22 mouse cellular contexts compared by ENCODE assay signal in the genomic region with DNA sequence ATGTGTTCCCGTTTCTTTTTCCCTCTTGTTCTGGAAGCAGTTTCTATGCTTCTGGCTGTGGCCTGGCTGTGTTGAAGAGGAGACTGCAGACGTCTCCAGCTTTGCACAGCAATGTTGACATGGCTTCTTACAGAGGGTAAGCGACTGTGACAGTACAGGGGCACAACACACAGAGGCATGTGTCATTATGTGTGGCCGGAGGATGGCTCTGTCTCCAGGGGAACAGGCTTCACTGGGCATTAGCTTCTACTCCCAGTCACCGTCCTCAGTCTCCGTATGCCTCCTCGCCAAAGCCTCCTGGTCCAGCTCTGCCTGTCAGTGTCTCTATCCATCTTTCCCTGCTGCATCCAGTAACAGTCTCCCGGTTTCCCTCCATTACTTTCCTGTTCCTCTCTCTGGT. TPM values are rescaled to one million over a fixed set of nuclear protein-coding genes. Genes with fewer than 3 reads are reported as not detected.
DNase-seq lines count a peak whose midpoint lies in the region; ATAC-seq lines count a peak whose summit lies in the region.
"Had no signal": no experiment of that assay in that cellular context is flagged by ENCODE, and none has a peak within 500 bp of the region (broad histone marks: within the 10 kb centered on the region; RNA-seq: fewer than 3 reads in every experiment).

No protein-coding gene starts in this region.

- WGBS in forebrain, embryonic 11.5 days: 63% methylated on average over 8 of the region's 8 CpGs
- WGBS in forebrain, embryonic 16.5 days: 63% methylated on average over 8 of the region's 8 CpGs
- WGBS in kidney, embryonic 15.5 days: 53% methylated on average over 8 of the region's 8 CpGs
- WGBS in liver, embryonic 13.5 days (ENCODE audit: insufficient replicate concordance): 66% methylated on average over 8 of the region's 8 CpGs
- WGBS in liver, embryonic 11.5 days: 62% methylated on average over 8 of the region's 8 CpGs
- 33% methylated on average over 8 of the region's 8 CpGs for WGBS in midbrain, embryonic 14.5 days

- no peak overlapping the region for H3K4me3 ChIP-seq in forebrain, embryonic 11.5 days (ENCODE audit: low read depth, low read length)
- H3K4me3 ChIP-seq in forebrain, embryonic 16.5 days (replicated peaks; ENCODE audit: low read length): no peak overlapping the region
- no peak overlapping the region for H3K4me3 ChIP-seq in kidney, embryonic 15.5 days (replicated peaks)
- no peak overlapping the region for H3K4me3 ChIP-seq in liver, embryonic 13.5 days (replicated peaks)
- no peak overlapping the region for H3K4me3 ChIP-seq in liver, embryonic 11.5 days (ENCODE audit: low read depth, low read length)
- no peak overlapping the region for H3K4me3 ChIP-seq in midbrain, embryonic 14.5 days (replicated peaks; ENCODE audit: low read depth, low read length)
- H3K4me3 ChIP-seq: forebrain, embryonic 12.5 days; heart, embryonic 13.5 days; hindbrain, embryonic 15.5 days had no signal

- H3K36me3 ChIP-seq in forebrain, embryonic 11.5 days (ENCODE audit: control insufficient read depth, insufficient read depth, low read length): no peaks in the 10 kb centered on the region; the same call in 1 of the 2 replicates
- no peaks in the 10 kb centered on the region for H3K36me3 ChIP-seq in forebrain, embryonic 16.5 days (ENCODE audit: control insufficient read depth, insufficient read depth)
- H3K36me3 ChIP-seq in kidney, embryonic 15.5 days: peaks cover 13% of the 10 kb centered on the region
- H3K36me3 ChIP-seq in liver, embryonic 13.5 days: peaks cover 12% of the 10 kb centered on the region
- H3K36me3 ChIP-seq in liver, embryonic 11.5 days (ENCODE audit: control insufficient read depth, insufficient read depth, low read length): peaks cover 4% of the 10 kb centered on the region; the same call in 1 of the 2 replicates
- peaks cover 7% of the 10 kb centered on the region for H3K36me3 ChIP-seq in midbrain, embryonic 14.5 days (ENCODE audit: control insufficient read depth, insufficient read depth, low read length)

- H3K4me2 ChIP-seq in forebrain, embryonic 11.5 days (ENCODE audit: low read depth, low read length, severe bottlenecking): no peak overlapping the region
- no peak overlapping the region for H3K4me2 ChIP-seq in forebrain, embryonic 16.5 days (ENCODE audit: low read length)
- H3K4me2 ChIP-seq in kidney, embryonic 15.5 days: no peak overlapping the region
- H3K4me2 ChIP-seq in liver, embryonic 13.5 days: no peak overlapping the region
- no peak overlapping the region for H3K4me2 ChIP-seq in liver, embryonic 11.5 days
- no peak overlapping the region for H3K4me2 ChIP-seq in midbrain, embryonic 14.5 days (ENCODE audit: low read length)
- H3K4me2 ChIP-seq: forebrain, embryonic 12.5 days; heart, embryonic 13.5 days; hindbrain, embryonic 15.5 days had no signal

- no peaks in the 10 kb centered on the region for H3K27me3 ChIP-seq in forebrain, embryonic 11.5 days (ENCODE audit: control insufficient read depth, insufficient read depth, low read length)
- no peaks in the 10 kb centered on the region for H3K27me3 ChIP-seq in forebrain, embryonic 16.5 days (replicated peaks; ENCODE audit: control insufficient read depth, insufficient read depth, low read length)
- H3K27me3 ChIP-seq in kidney, embryonic 15.5 days: no peaks in the 10 kb centered on the region
- no peaks in the 10 kb centered on the region for H3K27me3 ChIP-seq in liver, embryonic 13.5 days
- no peaks in the 10 kb centered on the region for H3K27me3 ChIP-seq in liver, embryonic 11.5 days (replicated peaks; ENCODE audit: control insufficient read depth, insufficient read depth, low read length)
- no peaks in the 10 kb centered on the region for H3K27me3 ChIP-seq in midbrain, embryonic 14.5 days (ENCODE audit: control insufficient read depth, insufficient read depth, low read length)
- H3K27me3 ChIP-seq: forebrain, embryonic 12.5 days; heart, embryonic 13.5 days; hindbrain, embryonic 15.5 days had no signal

- H3K9ac ChIP-seq in forebrain, embryonic 11.5 days (ENCODE audit: low read length): no peak overlapping the region
- H3K9ac ChIP-seq in forebrain, embryonic 16.5 days (replicated peaks; ENCODE audit: low read depth, low read length): no peak overlapping the region
- H3K9ac ChIP-seq in kidney, embryonic 15.5 days: no peak overlapping the region
- no peak overlapping the region for H3K9ac ChIP-seq in liver, embryonic 13.5 days
- no peak overlapping the region for H3K9ac ChIP-seq in liver, embryonic 11.5 days (ENCODE audit: low read depth, low read length)
- H3K9ac ChIP-seq in midbrain, embryonic 14.5 days (replicated peaks; ENCODE audit: low read length): no peak overlapping the region
- H3K9ac ChIP-seq: forebrain, embryonic 12.5 days; heart, embryonic 13.5 days; hindbrain, embryonic 15.5 days had no signal

- no peak overlapping the region for H3K27ac ChIP-seq in forebrain, embryonic 11.5 days (ENCODE audit: low read depth, low read length)
- no peak overlapping the region for H3K27ac ChIP-seq in forebrain, embryonic 16.5 days (ENCODE audit: low read length)
- peak overlapping the region; percentile 24; the same call in 1 of the 2 replicates for H3K27ac ChIP-seq in kidney, embryonic 15.5 days
- H3K27ac ChIP-seq in liver, embryonic 13.5 days: peak overlapping the region; percentile 16; the same call in 1 of the 2 replicates
- no peak overlapping the region for H3K27ac ChIP-seq in liver, embryonic 11.5 days (ENCODE audit: low read depth, low read length)
- no peak overlapping the region for H3K27ac ChIP-seq in midbrain, embryonic 14.5 days (replicated peaks; ENCODE audit: low read depth, low read length)
- H3K27ac ChIP-seq: forebrain, embryonic 12.5 days; heart, embryonic 13.5 days; hindbrain, embryonic 15.5 days had no signal

- peaks cover 2% of the 10 kb centered on the region; the same call in 1 of the 2 replicates for H3K4me1 ChIP-seq in forebrain, embryonic 11.5 days (replicated peaks; ENCODE audit: control insufficient read depth, insufficient read depth, low read length)
- H3K4me1 ChIP-seq in forebrain, embryonic 16.5 days (replicated peaks; ENCODE audit: control insufficient read depth, insufficient read depth, low read length): peaks cover 12% of the 10 kb centered on the region
- peaks cover 22% of the 10 kb centered on the region for H3K4me1 ChIP-seq in kidney, embryonic 15.5 days
- peaks cover 34% of the 10 kb centered on the region for H3K4me1 ChIP-seq in liver, embryonic 13.5 days (replicated peaks)
- peaks cover 12% of the 10 kb centered on the region for H3K4me1 ChIP-seq in liver, embryonic 11.5 days (replicated peaks; ENCODE audit: control insufficient read depth, insufficient read depth, low read length)
- H3K4me1 ChIP-seq in midbrain, embryonic 14.5 days (ENCODE audit: control insufficient read depth, insufficient read depth, low read length): peaks cover 14% of the 10 kb centered on the region; the same call in 1 of the 2 replicates

- H3K9me3 ChIP-seq in forebrain, embryonic 11.5 days (ENCODE audit: control insufficient read depth, low read length): no peaks in the 10 kb centered on the region
- no peaks in the 10 kb centered on the region for H3K9me3 ChIP-seq in forebrain, embryonic 16.5 days (ENCODE audit: control insufficient read depth, low read length)
- no peaks in the 10 kb centered on the region for H3K9me3 ChIP-seq in kidney, embryonic 15.5 days (replicated peaks)
- no peaks in the 10 kb centered on the region for H3K9me3 ChIP-seq in liver, embryonic 13.5 days (replicated peaks)
- no peaks in the 10 kb centered on the region for H3K9me3 ChIP-seq in liver, embryonic 11.5 days (ENCODE audit: control insufficient read depth, low read length)
- no peaks in the 10 kb centered on the region for H3K9me3 ChIP-seq in midbrain, embryonic 14.5 days (ENCODE audit: control insufficient read depth, low read length)
- H3K9me3 ChIP-seq: forebrain, embryonic 12.5 days; heart, embryonic 13.5 days; hindbrain, embryonic 15.5 days had no signal

- peak; percentile 41 for DNase-seq in forebrain, embryonic 11.5 days (ENCODE audit: low spot score)
- no peak for DNase-seq in kidney, adult 11 months
- DNase-seq in liver, embryonic 13.5 days: no peak
- no peak for DNase-seq in liver, embryonic 11.5 days (ENCODE audit: low spot score)
- peak; percentile 53 for DNase-seq in retina, embryonic 14.5 days (ENCODE audit: low spot score)
- no peak for DNase-seq in midbrain, embryonic 14.5 days
- DNase-seq: adrenal gland, postnatal 10 days; cerebellum, adult 11-12 months; cerebellum, postnatal 25 days; gastrocnemius, postnatal 36 days; heart, adult 11 months; heart, postnatal 36 days had no signal

- ATAC-seq in forebrain, embryonic 11.5 days (replicated peaks; ENCODE audit: low FRiP score): no peak
- ATAC-seq in forebrain, embryonic 16.5 days: no peak
- no peak for ATAC-seq in kidney, embryonic 15.5 days (replicated peaks; ENCODE audit: low FRiP score)
- ATAC-seq in liver, embryonic 13.5 days (ENCODE audit: low read depth): no peak
- no peak for ATAC-seq in liver, embryonic 11.5 days (replicated peaks; ENCODE audit: low FRiP score)
- no peak for ATAC-seq in midbrain, embryonic 14.5 days (ENCODE audit: low FRiP score, low TSS enrichment)
- ATAC-seq: inflammation-experienced regulatory T-cells, adult 6 months had no signal

RNA-seq across cellular contexts. Expression of gene 4931414P19Rik, which starts 1.4 kb away (rescaled TPM):
- 9.6 and 9.9 TPM in 2 replicates for polyA plus RNA-seq in forebrain, embryonic 11.5 days (2014; fragmentation: Nextera tagmentation; extraction: Ambion mirVana)
- polyA plus RNA-seq in forebrain, embryonic 16.5 days (2015; fragmentation: Nextera tagmentation; extraction: Ambion mirVana): 6.9 and 8.3 TPM in 2 replicates
- 10.2 and 11.3 TPM in 2 replicates for polyA plus RNA-seq in kidney, embryonic 15.5 days (2015; fragmentation: Nextera tagmentation; extraction: Ambion mirVana)
- polyA plus RNA-seq in liver, embryonic 13.5 days (2015; fragmentation: Nextera tagmentation; extraction: Ambion mirVana): 2.7 and 3.0 TPM in 2 replicates
- polyA plus RNA-seq in liver, embryonic 11.5 days (2014; fragmentation: Nextera tagmentation; extraction: Ambion mirVana): 5.6 and 5.8 TPM in 2 replicates
- polyA plus RNA-seq in midbrain, embryonic 14.5 days (2014; fragmentation: Nextera tagmentation; extraction: Ambion mirVana): 5.4 and 6.1 TPM in 2 replicates

RNA-seq across cellular contexts. Expression of gene Psmb5, which starts 10.6 kb away (rescaled TPM):
- 414 and 455 TPM in 2 replicates for polyA plus RNA-seq in forebrain, embryonic 11.5 days (2014; fragmentation: Nextera tagmentation; extraction: Ambion mirVana)
- polyA plus RNA-seq in forebrain, embryonic 16.5 days (2015; fragmentation: Nextera tagmentation; extraction: Ambion mirVana): 399 and 428 TPM in 2 replicates
- polyA plus RNA-seq in kidney, embryonic 15.5 days (2015; fragmentation: Nextera tagmentation; extraction: Ambion mirVana): 422 and 424 TPM in 2 replicates
- 262 and 266 TPM in 2 replicates for polyA plus RNA-seq in liver, embryonic 13.5 days (2015; fragmentation: Nextera tagmentation; extraction: Ambion mirVana)
- 411 and 417 TPM in 2 replicates for polyA plus RNA-seq in liver, embryonic 11.5 days (2014; fragmentation: Nextera tagmentation; extraction: Ambion mirVana)
- polyA plus RNA-seq in midbrain, embryonic 14.5 days (2014; fragmentation: Nextera tagmentation; extraction: Ambion mirVana): 409 and 454 TPM in 2 replicates

RNA-seq across cellular contexts. Expression of gene Psmb11, which starts 14.0 kb away (rescaled TPM):
- polyA plus RNA-seq in forebrain, embryonic 11.5 days (2014; fragmentation: Nextera tagmentation; extraction: Ambion mirVana): 0.05 TPM in 1 of 2 replicates, not detected in the other
- polyA plus RNA-seq in forebrain, embryonic 16.5 days (2015; fragmentation: Nextera tagmentation; extraction: Ambion mirVana): not detected in 2 replicates
- not detected in 2 replicates for polyA plus RNA-seq in kidney, embryonic 15.5 days (2015; fragmentation: Nextera tagmentation; extraction: Ambion mirVana)
- polyA plus RNA-seq in liver, embryonic 13.5 days (2015; fragmentation: Nextera tagmentation; extraction: Ambion mirVana): not detected in 2 replicates
- not detected in 2 replicates for polyA plus RNA-seq in liver, embryonic 11.5 days (2014; fragmentation: Nextera tagmentation; extraction: Ambion mirVana)
- polyA plus RNA-seq in midbrain, embryonic 14.5 days (2014; fragmentation: Nextera tagmentation; extraction: Ambion mirVana): 0.18 TPM in 1 of 2 replicates, not detected in the other
- polyA plus RNA-seq: embryonic facial prominence, embryonic 14.5 days; heart, postnatal 0 days; hindbrain, embryonic 15.5 days; inflammation-experienced regulatory T-cells, adult 6 months had no signal

RNA-seq across cellular contexts. Expression of gene Ajuba, which starts 29.9 kb away (rescaled TPM):
- 51.6 and 59.7 TPM in 2 replicates for polyA plus RNA-seq in forebrain, embryonic 11.5 days (2014; fragmentation: Nextera tagmentation; extraction: Ambion mirVana)
- polyA plus RNA-seq in forebrain, embryonic 16.5 days (2015; fragmentation: Nextera tagmentation; extraction: Ambion mirVana): 8.1 and 8.2 TPM in 2 replicates
- 45.9 and 50.4 TPM in 2 replicates for polyA plus RNA-seq in kidney, embryonic 15.5 days (2015; fragmentation: Nextera tagmentation; extraction: Ambion mirVana)
- 3.9 and 4.4 TPM in 2 replicates for polyA plus RNA-seq in liver, embryonic 13.5 days (2015; fragmentation: Nextera tagmentation; extraction: Ambion mirVana)
- 15.0 and 17.8 TPM in 2 replicates for polyA plus RNA-seq in liver, embryonic 11.5 days (2014; fragmentation: Nextera tagmentation; extraction: Ambion mirVana)
- 3.6 and 4.8 TPM in 2 replicates for polyA plus RNA-seq in midbrain, embryonic 14.5 days (2014; fragmentation: Nextera tagmentation; extraction: Ambion mirVana)

RNA-seq across cellular contexts. Expression of gene Gm17606, which starts 33.5 kb away (rescaled TPM):
- not detected in 2 replicates for polyA plus RNA-seq in forebrain, embryonic 11.5 days (2014; fragmentation: Nextera tagmentation; extraction: Ambion mirVana)
- 1.4 TPM in 1 of 2 replicates, not detected in the other for polyA plus RNA-seq in forebrain, embryonic 16.5 days (2015; fragmentation: Nextera tagmentation; extraction: Ambion mirVana)
- not detected in 2 replicates for polyA plus RNA-seq in kidney, embryonic 15.5 days (2015; fragmentation: Nextera tagmentation; extraction: Ambion mirVana)
- polyA plus RNA-seq in liver, embryonic 13.5 days (2015; fragmentation: Nextera tagmentation; extraction: Ambion mirVana): not detected in 2 replicates
- not detected in 2 replicates for polyA plus RNA-seq in liver, embryonic 11.5 days (2014; fragmentation: Nextera tagmentation; extraction: Ambion mirVana)
- polyA plus RNA-seq in midbrain, embryonic 14.5 days (2014; fragmentation: Nextera tagmentation; extraction: Ambion mirVana): not detected in 2 replicates
- polyA plus RNA-seq: C2C12; cortical plate, adult 2 months; embryonic facial prominence, embryonic 14.5 days; forebrain, embryonic 12.5 days; heart, embryonic 13.5 days; heart, postnatal 0 days; hindbrain, embryonic 15.5 days; inflammation-experienced regulatory T-cells, adult 6 months had no signal

Comparison
In these comparisons a context has a peak if more than half of its experiments do, and no peak if none do; other contexts are left out.
1. H3K27ac ChIP-seq: peak in kidney, embryonic 15.5 days (single experiment) and liver, embryonic 13.5 days (single experiment); none in forebrain, embryonic 11.5 days (single experiment), forebrain, embryonic 16.5 days (single experiment), liver, embryonic 11.5 days (single experiment) and midbrain, embryonic 14.5 days (single experiment).
2. DNase-seq: peak in forebrain, embryonic 11.5 days (single experiment) and retina, embryonic 14.5 days (single experiment); none in kidney, adult 11 months (single experiment), liver, embryonic 13.5 days (single experiment), liver, embryonic 11.5 days (single experiment) and midbrain, embryonic 14.5 days (single experiment).